Mouse (Mus musculus) hindbrain, embryonic 16.5 days (tissue): ENCODE results near the gene Arel1. TPM values are rescaled to one million over a fixed set of nuclear protein-coding genes. Genes with fewer than 3 reads are reported as not detected.
A peak's percentile ranks its signal among the peaks of the same experiment; 100 is the strongest.

ENCODE experiments used
- ATAC-seq: fragments of 200-750 bp; cut with Nextera tagmentation; 2 replicates; pipeline ENCODE4 v1.8.0; 2017; ENCODE audit warnings: moderate TSS enrichment, moderate library complexity
- H3K27ac ChIP-seq: fragments of 300-500 bp; sonication (generic); 2 replicates; pipeline ENCODE4 v1.5.1; 2014; ENCODE audit warnings: low read depth, mild to moderate bottlenecking, control low read depth, low read length, moderate library complexity
- H3K27me3 ChIP-seq: fragments of 300-500 bp; sonication (generic); replicated peaks from 2 replicates; pipeline ENCODE4 v1.6.1; 2014; ENCODE audit warnings: low read length; ENCODE audit not compliant: control insufficient read depth, insufficient read depth
- H3K36me3 ChIP-seq: fragments of 300-500 bp; sonication (generic); 2 replicates; pipeline ENCODE4 v1.6.1; 2014; ENCODE audit warnings: mild to moderate bottlenecking, low read length, moderate library complexity, mixed read lengths; ENCODE audit not compliant: control insufficient read depth, insufficient read depth
- H3K4me1 ChIP-seq: fragments of 300-500 bp; sonication (generic); 2 replicates; pipeline ENCODE4 v1.6.1; 2014; ENCODE audit warnings: low read depth, low read length; ENCODE audit not compliant: control insufficient read depth, insufficient read depth
- H3K4me2 ChIP-seq: fragments of 300-500 bp; sonication (generic); 2 replicates; pipeline ENCODE4 v1.6.1; 2014; ENCODE audit warnings: mild to moderate bottlenecking, low read length, control low read depth, moderate library complexity
- H3K4me3 ChIP-seq: fragments of 300-500 bp; sonication (generic); 2 replicates; pipeline ENCODE4 v1.5.1; 2014; ENCODE audit warnings: mild to moderate bottlenecking, low read length, control low read depth, moderate library complexity
- H3K9ac ChIP-seq: fragments of 300-500 bp; sonication (generic); 2 replicates; pipeline ENCODE4 v1.6.1; 2014; ENCODE audit warnings: low read depth, mild to moderate bottlenecking, control low read depth, low read length, moderate library complexity
- H3K9me3 ChIP-seq: fragments of 300-500 bp; sonication (generic); 2 replicates; pipeline ENCODE4 v1.6.1; 2014; ENCODE audit warnings: mild to moderate bottlenecking, low read length, moderate library complexity; ENCODE audit not compliant: control insufficient read depth
- WGBS: fragments of 180-500 bp; shearing (Covaris S2); extraction: QIAGEN DNeasy Blood & Tissue Kit; methylation state at CpG from one replicate; pipeline ENCODE4 v1.1.7; 2014; 5-methylcytosine and 5-hydroxymethylcytosine counted together
- polyA plus RNA-seq: library from polyadenylated mRNA; unstranded; fragments of >200 nt; fragmentation: Nextera tagmentation; extraction: Ambion mirVana; gene quantifications from 2 replicates; pipeline ENCODE4 v1.2.1, GENCODE M21; 2015

Arel1 gene
- polyA plus RNA-seq, 1 experiment from 2014 or later = 29.3 TPM

DNA sequence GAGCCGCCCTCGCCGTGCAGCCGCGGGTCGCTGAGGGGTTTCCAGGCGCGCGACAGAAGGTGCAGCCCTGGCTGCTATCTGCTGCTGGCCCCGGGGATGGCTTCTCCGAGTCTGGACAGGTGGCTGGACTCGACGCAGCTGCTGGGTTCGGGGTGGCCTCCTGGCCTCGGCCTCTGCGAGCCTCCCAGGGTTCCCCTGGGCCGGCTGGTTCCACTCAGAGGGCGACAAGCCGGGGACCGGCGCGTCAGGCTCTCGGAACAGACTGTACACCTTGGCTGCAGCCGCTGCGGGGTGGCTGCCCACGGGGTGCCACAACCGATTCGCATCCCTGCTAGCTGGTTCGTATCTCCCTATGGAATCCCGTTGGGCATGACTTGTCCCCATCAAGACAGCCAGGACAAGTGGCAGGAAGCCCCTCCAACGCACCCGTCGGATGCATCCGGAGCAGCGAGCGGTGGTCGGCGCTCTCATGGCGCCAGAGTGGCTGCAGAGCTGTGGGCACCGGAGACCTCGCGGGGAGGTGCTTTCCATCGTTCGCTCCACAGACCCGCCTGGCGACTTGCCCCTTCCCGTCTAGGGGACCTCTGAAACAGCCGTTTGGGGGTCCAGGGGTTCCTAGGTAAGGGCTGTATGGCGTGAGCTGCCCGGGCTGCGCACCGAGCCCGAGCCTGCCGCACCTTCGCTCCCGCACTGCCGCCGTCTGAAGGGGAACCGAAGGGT is 94.8 kb downstream of the Arel1 start:
- no peak overlapping the region for H3K9ac ChIP-seq
- ATAC-seq = peak; percentile 6; the same call in 1 of the 2 replicates

DNA sequence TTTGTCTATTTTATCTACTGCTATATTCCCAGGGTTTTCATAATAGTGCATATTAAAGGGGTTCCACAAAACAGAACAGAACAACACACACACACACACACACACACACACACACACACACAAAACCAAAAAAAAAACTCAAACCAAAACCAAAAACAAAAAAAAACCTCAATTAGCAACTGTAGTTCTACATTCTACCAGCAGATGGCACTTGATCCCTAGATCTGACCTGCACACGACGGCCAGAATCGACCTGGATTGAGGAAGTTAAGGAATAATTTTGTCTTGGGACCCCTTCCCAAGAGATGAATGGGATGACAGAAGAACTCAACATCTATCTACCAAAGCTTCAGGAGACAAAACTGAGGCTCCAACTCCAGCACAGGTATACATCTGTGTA is 97.3 kb downstream of the Arel1 start:
- H3K4me1 ChIP-seq = peaks cover 9% of the 10 kb centered on the region
- ATAC-seq = no peak
- H3K4me2 ChIP-seq = no peak overlapping the region
- WGBS = 2% methylated on average over 3 of the region's 3 CpGs
- no peak overlapping the region for H3K27ac ChIP-seq
- no peaks in the 10 kb centered on the region for H3K36me3 ChIP-seq
- H3K9ac ChIP-seq = no peak overlapping the region
- peaks cover 38% of the 10 kb centered on the region for H3K27me3 ChIP-seq
- H3K4me3 ChIP-seq = no peak overlapping the region
- H3K9me3 ChIP-seq = no peaks in the 10 kb centered on the region; the same call in 1 of the 2 replicates

More for the DNA sequence above, 94.8 kb downstream of the Arel1 start:
- H3K36me3 ChIP-seq = no peaks in the 10 kb centered on the region
- peak overlapping the region; percentile 24 for H3K4me3 ChIP-seq
- WGBS = under 1% methylated on average over 54 of the region's 59 CpGs
- peak overlapping the region; percentile 45 for H3K4me2 ChIP-seq
- H3K9me3 ChIP-seq = no peaks in the 10 kb centered on the region; the same call in 1 of the 2 replicates
- H3K4me1 ChIP-seq = peaks cover 9% of the 10 kb centered on the region
- peaks cover 38% of the 10 kb centered on the region for H3K27me3 ChIP-seq
- no peak overlapping the region for H3K27ac ChIP-seq

DNA sequence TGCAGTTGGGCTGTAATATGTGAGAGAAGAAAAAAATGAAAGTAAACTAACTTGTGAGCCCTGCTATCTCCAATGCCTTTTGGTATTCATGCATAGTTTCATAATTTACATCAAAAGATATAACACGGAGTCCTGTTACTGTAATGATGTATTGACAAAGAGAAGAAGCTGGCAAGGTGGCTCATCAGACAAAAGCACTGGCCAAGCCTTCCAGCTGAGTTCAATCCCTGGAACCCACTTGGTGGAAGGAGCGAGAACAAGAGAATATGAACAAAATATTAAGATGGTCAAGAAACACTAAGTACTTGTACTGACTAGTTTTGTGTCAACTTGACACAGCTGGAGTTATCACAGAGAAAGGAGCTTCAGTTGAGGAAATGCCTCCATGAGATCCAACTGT is 98.4 kb downstream of the Arel1 start:
- no peak overlapping the region for H3K27ac ChIP-seq
- 72% methylated on average over 2 of the region's 2 CpGs for WGBS
- peaks cover 35% of the 10 kb centered on the region for H3K27me3 ChIP-seq
- H3K9ac ChIP-seq = no peak overlapping the region
- H3K4me2 ChIP-seq = no peak overlapping the region
- no peaks in the 10 kb centered on the region for H3K36me3 ChIP-seq
- ATAC-seq = no peak
- no peaks in the 10 kb centered on the region; the same call in 1 of the 2 replicates for H3K9me3 ChIP-seq
- H3K4me1 ChIP-seq = peaks cover 9% of the 10 kb centered on the region
- no peak overlapping the region for H3K4me3 ChIP-seq

Other genes starting within 250 kb of the Arel1 start
- gene Npc2, start 197.7 kb downstream of the Arel1 start, polyA plus RNA-seq = 57.6 and 59.6 TPM in 2 replicates
- 140 and 142 TPM in 2 replicates for gene Isca2, start 197.6 kb downstream of the Arel1 start, polyA plus RNA-seq
- gene Ltbp2, start 94.4 kb downstream of the Arel1 start, polyA plus RNA-seq = 0.20 and 0.31 TPM in 2 replicates
- gene Fcf1, start within 50 bp of the Arel1 start, polyA plus RNA-seq = 72.8 and 74.8 TPM in 2 replicates
- 28.7 and 29.7 TPM in 2 replicates for gene Ylpm1, start 25.4 kb upstream of the Arel1 start, polyA plus RNA-seq
- 1.2 and 1.6 TPM in 2 replicates for gene Prox2, start 139.9 kb upstream of the Arel1 start, polyA plus RNA-seq
- gene Dlst, start 139.9 kb upstream of the Arel1 start, polyA plus RNA-seq = 122 and 129 TPM in 2 replicates
- 39.0 and 39.4 TPM in 2 replicates for gene Rps6kl1, start 180.4 kb upstream of the Arel1 start, polyA plus RNA-seq
- gene Pgf, start 206.9 kb upstream of the Arel1 start, polyA plus RNA-seq = 11.7 and 13.1 TPM in 2 replicates
- gene Eif2b2, start 248.6 kb upstream of the Arel1 start, polyA plus RNA-seq = 80.1 and 82.3 TPM in 2 replicates